Mouse (Mus musculus): Measurements from ENCODE around the gene Cdc42ep1. TPM values are rescaled to one million over a fixed set of nuclear protein-coding genes. Genes with fewer than 3 reads are reported as not detected.

The Cdc42ep1 gene
- total RNA-seq, 2 experiments from 2014 or later = 11.9 to 15.8 TPM

- no peak for DNase-seq (ENCODE audit: low spot score in 2 of 2)
These were observed 14.1 kb upstream of the Cdc42ep1 start for GRCm38 (mm10) chr15:78828315-78828714.

GRCm38 (mm10) chr15:78829636-78830035 is 12.8 kb upstream of the Cdc42ep1 start:
- DNase-seq (ENCODE audit: low spot score in 2 of 2) = no peak

GRCm38 (mm10) chr15:78830742-78831719 is 11.4 kb upstream of the Cdc42ep1 start:
- DNase-seq (ENCODE audit: low spot score in 2 of 2) = no peak

GRCm38 (mm10) chr15:78831720-78832657 is 10.4 kb upstream of the Cdc42ep1 start:
- no peak for DNase-seq (ENCODE audit: low spot score in 2 of 2)

- DNase-seq (ENCODE audit: low spot score in 2 of 2) = peak; percentile 59 to 78
These were observed 9.7 kb upstream of the Cdc42ep1 start for GRCm38 (mm10) chr15:78832701-78833123.

GRCm38 (mm10) chr15:78833582-78833981 is 8.8 kb upstream of the Cdc42ep1 start:
- DNase-seq (ENCODE audit: low spot score in 2 of 2) = no peak

- no peak for DNase-seq (ENCODE audit: low spot score in 2 of 2)
These were observed 8.0 kb upstream of the Cdc42ep1 start for GRCm38 (mm10) chr15:78834233-78835005.

- DNase-seq (ENCODE audit: low spot score in 2 of 2) = no peak
These were observed 7.0 kb upstream of the Cdc42ep1 start for GRCm38 (mm10) chr15:78835200-78836085.

- no peak for DNase-seq (ENCODE audit: low spot score in 2 of 2)
These were observed 6.3 kb upstream of the Cdc42ep1 start for GRCm38 (mm10) chr15:78836086-78836621.

GRCm38 (mm10) chr15:78839744-78840143 is 2.7 kb upstream of the Cdc42ep1 start:
- DNase-seq (ENCODE audit: low spot score in 2 of 2) = no peak

- DNase-seq (ENCODE audit: low spot score in 2 of 2) = no peak
These were observed 2.2 kb upstream of the Cdc42ep1 start for GRCm38 (mm10) chr15:78840241-78840640.

GRCm38 (mm10) chr15:78840751-78841150 is 1.7 kb upstream of the Cdc42ep1 start:
- no peak for DNase-seq (ENCODE audit: low spot score in 2 of 2)

- DNase-seq (ENCODE audit: low spot score in 2 of 2) = no peak
These were observed 1.1 kb upstream of the Cdc42ep1 start for GRCm38 (mm10) chr15:78841161-78841790.

GRCm38 (mm10) chr15:78843581-78844469 is 1.4 kb downstream of the Cdc42ep1 start:
- no peak for DNase-seq (ENCODE audit: low spot score in 2 of 2)

- no peak for DNase-seq (ENCODE audit: low spot score in 2 of 2)
These were observed 2.4 kb downstream of the Cdc42ep1 start for GRCm38 (mm10) chr15:78844791-78845190.

GRCm38 (mm10) chr15:78845321-78845720 is 2.9 kb downstream of the Cdc42ep1 start:
- DNase-seq (ENCODE audit: low spot score in 2 of 2) = no peak

- DNase-seq (ENCODE audit: low spot score in 2 of 2) = no peak
These were observed 3.4 kb downstream of the Cdc42ep1 start for GRCm38 (mm10) chr15:78845867-78846266.

- no peak for DNase-seq (ENCODE audit: low spot score in 2 of 2)
These were observed 3.9 kb downstream of the Cdc42ep1 start for GRCm38 (mm10) chr15:78846352-78846751.

Measured in layer of hippocampus, adult 18-20 months (tissue).